Mouse (Mus musculus) forebrain, embryonic 13.5 days (tissue): ENCODE results near the gene Wasf1. TPM values are rescaled to one million over a fixed set of nuclear protein-coding genes. Genes with fewer than 3 reads are reported as not detected.

Experiments used
- ATAC-seq: fragments of 200-750 bp; cut with Nextera tagmentation; 2 replicates; pipeline ENCODE4 v1.8.0; 2017
- H3K27ac ChIP-seq: fragments of 300-500 bp; sonication (generic); 2 replicates; pipeline ENCODE4 v1.5.1; 2015; ENCODE audit warnings: inconsistent platforms, mild to moderate bottlenecking, moderate library complexity
- H3K27me3 ChIP-seq: fragments of 300-500 bp; sonication (generic); 2 replicates; pipeline ENCODE4 v1.6.1; 2015; ENCODE audit warnings: mild to moderate bottlenecking, inconsistent platforms
- H3K36me3 ChIP-seq: fragments of 300-500 bp; sonication (generic); 2 replicates; pipeline ENCODE4 v1.6.1; 2015; ENCODE audit warnings: mild to moderate bottlenecking, inconsistent platforms; ENCODE audit not compliant: poor library complexity, severe bottlenecking
- H3K4me1 ChIP-seq: fragments of 300-500 bp; sonication (generic); 2 replicates; pipeline ENCODE4 v1.6.1; 2015; ENCODE audit warnings: inconsistent platforms
- H3K4me2 ChIP-seq: fragments of 300-500 bp; sonication (generic); 2 replicates; pipeline ENCODE4 v1.6.1; 2015; ENCODE audit warnings: inconsistent platforms, mild to moderate bottlenecking, moderate library complexity
- H3K4me3 ChIP-seq: fragments of 300-500 bp; sonication (generic); 2 replicates; pipeline ENCODE4 v1.5.1; 2015; ENCODE audit warnings: mild to moderate bottlenecking, inconsistent platforms
- H3K9ac ChIP-seq: fragments of 300-500 bp; sonication (generic); 2 replicates; pipeline ENCODE4 v1.6.1; 2015; ENCODE audit warnings: mild to moderate bottlenecking, inconsistent platforms
- H3K9me3 ChIP-seq: fragments of 300-500 bp; sonication (generic); replicated peaks from 2 replicates; pipeline ENCODE4 v1.6.1; 2016; ENCODE audit warnings: inconsistent platforms
- WGBS: fragments of 180-500 bp; shearing (Covaris S2); methylation state at CpG from one replicate; pipeline ENCODE4 v1.1.7; 2015; 5-methylcytosine and 5-hydroxymethylcytosine counted together
- polyA plus RNA-seq: library from polyadenylated mRNA; unstranded; fragments of >200 nt; fragmentation: Nextera tagmentation; extraction: Ambion mirVana; gene quantifications from 2 replicates; pipeline ENCODE4 v1.2.1, GENCODE M21; 2015

Gene Wasf1
- polyA plus RNA-seq, result 61.5 and 65.6 TPM in 2 replicates

- Histone ChIP-seq H3K27me3 (no peaks in the 10 kb centered on the region), H3K4me3 (peak within 1 kb of the TSS; percentile 85), H3K4me2 (peak within 1 kb of the TSS; percentile 73), H3K9ac (peak within 1 kb of the TSS; percentile 97), H3K9me3 (no peaks in the 10 kb centered on the region), H3K4me1 (peaks cover 28% of the 10 kb centered on the region), H3K27ac (peak within 1 kb of the TSS; percentile 99), H3K36me3 (no peaks in the 10 kb centered on the region)
- under 1% methylated on average over 44 of the region's 44 CpGs for WGBS
- peak; percentile 97 for ATAC-seq
These were observed at the start of gene Wasf1, which contains the start of gene Cdc40 for GRCm38 (mm10) chr10:40882831-40883643. Wasf1 (plus strand) TSS chr10:40883475. Cdc40 (minus strand) TSS chr10:40883311.

GRCm38 (mm10) chr10:40840086-40840485 is 43.2 kb upstream of the Wasf1 start:
- H3K9me3 ChIP-seq, result no peaks in the 10 kb centered on the region
- no peaks in the 10 kb centered on the region for H3K27me3 ChIP-seq
- H3K4me3 ChIP-seq, result no peak overlapping the region
- no peak for ATAC-seq
- peaks cover 59% of the 10 kb centered on the region for H3K36me3 ChIP-seq
- WGBS, result 89% methylated on average over 5 of the region's 5 CpGs
- no peak overlapping the region for H3K27ac ChIP-seq
- H3K4me2 ChIP-seq, result no peak overlapping the region
- no peaks in the 10 kb centered on the region for H3K4me1 ChIP-seq
- no peak overlapping the region for H3K9ac ChIP-seq

- H3K4me1 ChIP-seq, result no peaks in the 10 kb centered on the region
- no peak overlapping the region for H3K4me3 ChIP-seq
- 81% methylated on average over 5 of the region's 5 CpGs for WGBS
- no peak overlapping the region for H3K9ac ChIP-seq
- H3K27ac ChIP-seq, result no peak overlapping the region
- no peaks in the 10 kb centered on the region for H3K27me3 ChIP-seq
- no peaks in the 10 kb centered on the region for H3K9me3 ChIP-seq
- H3K36me3 ChIP-seq, result peaks cover 65% of the 10 kb centered on the region
- no peak for ATAC-seq
- H3K4me2 ChIP-seq, result no peak overlapping the region
These were observed 39.4 kb upstream of the Wasf1 start for GRCm38 (mm10) chr10:40843841-40844240.

GRCm38 (mm10) chr10:40844546-40844945 is 38.7 kb upstream of the Wasf1 start:
- H3K9ac ChIP-seq, result no peak overlapping the region
- no peak overlapping the region for H3K4me2 ChIP-seq
- no peaks in the 10 kb centered on the region for H3K9me3 ChIP-seq
- 69% methylated on average over 10 of the region's 10 CpGs for WGBS
- H3K36me3 ChIP-seq, result peaks cover 69% of the 10 kb centered on the region
- H3K27ac ChIP-seq, result no peak overlapping the region
- no peak overlapping the region for H3K4me3 ChIP-seq
- H3K4me1 ChIP-seq, result peaks cover under 1% of the 10 kb centered on the region; the same call in 1 of the 2 replicates
- H3K27me3 ChIP-seq, result no peaks in the 10 kb centered on the region
- no peak for ATAC-seq

- H3K27ac ChIP-seq, result no peak overlapping the region
- peaks cover 8% of the 10 kb centered on the region for H3K4me1 ChIP-seq
- 90% methylated on average over 6 of the region's 6 CpGs for WGBS
- no peak overlapping the region for H3K9ac ChIP-seq
- H3K4me2 ChIP-seq, result no peak overlapping the region
- H3K9me3 ChIP-seq, result no peaks in the 10 kb centered on the region
- H3K27me3 ChIP-seq, result no peaks in the 10 kb centered on the region
- no peak overlapping the region for H3K4me3 ChIP-seq
- peaks cover 69% of the 10 kb centered on the region for H3K36me3 ChIP-seq
- ATAC-seq, result no peak
These were observed 37.6 kb upstream of the Wasf1 start for GRCm38 (mm10) chr10:40845626-40846025.

- Histone ChIP-seq H3K36me3 (peaks cover 53% of the 10 kb centered on the region), H3K4me1 (peaks cover 8% of the 10 kb centered on the region), H3K4me3 (no peak overlapping the region), H3K27me3 (no peaks in the 10 kb centered on the region), H3K9me3 (no peaks in the 10 kb centered on the region), H3K27ac (no peak overlapping the region), H3K4me2 (no peak overlapping the region), H3K9ac (no peak overlapping the region)
- WGBS, result 94% methylated on average over 10 of the region's 10 CpGs
- ATAC-seq, result no peak
These were observed 36.0 kb upstream of the Wasf1 start for GRCm38 (mm10) chr10:40847176-40847874.

- Histone ChIP-seq H3K4me3 (no peak overlapping the region), H3K9me3 (no peaks in the 10 kb centered on the region), H3K9ac (no peak overlapping the region), H3K4me1 (peaks cover 8% of the 10 kb centered on the region), H3K27me3 (no peaks in the 10 kb centered on the region), H3K27ac (no peak overlapping the region), H3K4me2 (no peak overlapping the region), H3K36me3 (peaks cover 30% of the 10 kb centered on the region)
- no peak for ATAC-seq
- WGBS, result 89% methylated on average over 2 of the region's 2 CpGs
These were observed 32.6 kb upstream of the Wasf1 start for GRCm38 (mm10) chr10:40850644-40851043.

- H3K36me3 ChIP-seq, result peaks cover 28% of the 10 kb centered on the region
- H3K27me3 ChIP-seq, result no peaks in the 10 kb centered on the region
- no peak overlapping the region for H3K9ac ChIP-seq
- no peaks in the 10 kb centered on the region for H3K9me3 ChIP-seq
- no peak for ATAC-seq
- no peak overlapping the region for H3K4me2 ChIP-seq
- H3K4me3 ChIP-seq, result no peak overlapping the region
- H3K27ac ChIP-seq, result no peak overlapping the region
- H3K4me1 ChIP-seq, result peaks cover 8% of the 10 kb centered on the region
These were observed 32.1 kb upstream of the Wasf1 start for GRCm38 (mm10) chr10:40851138-40851537.

GRCm38 (mm10) chr10:40855616-40856015 is 27.7 kb upstream of the Wasf1 start:
- Histone ChIP-seq H3K36me3 (no peaks in the 10 kb centered on the region), H3K27ac (no peak overlapping the region), H3K4me2 (no peak overlapping the region), H3K4me3 (no peak overlapping the region), H3K27me3 (no peaks in the 10 kb centered on the region), H3K9me3 (no peaks in the 10 kb centered on the region), H3K9ac (no peak overlapping the region), H3K4me1 (peaks cover 6% of the 10 kb centered on the region)
- 78% methylated on average over 2 of the region's 2 CpGs for WGBS
- no peak for ATAC-seq

- H3K27ac ChIP-seq, result no peak overlapping the region
- H3K9me3 ChIP-seq, result no peaks in the 10 kb centered on the region
- H3K4me1 ChIP-seq, result peaks cover 6% of the 10 kb centered on the region
- no peaks in the 10 kb centered on the region for H3K36me3 ChIP-seq
- 92% methylated on average over 7 of the region's 7 CpGs for WGBS
- H3K4me2 ChIP-seq, result no peak overlapping the region
- H3K27me3 ChIP-seq, result no peaks in the 10 kb centered on the region
- no peak overlapping the region for H3K4me3 ChIP-seq
- no peak overlapping the region for H3K9ac ChIP-seq
- no peak for ATAC-seq
These were observed 26.6 kb upstream of the Wasf1 start for GRCm38 (mm10) chr10:40856703-40857102.

GRCm38 (mm10) chr10:40857599-40857998 is 25.7 kb upstream of the Wasf1 start:
- no peak for ATAC-seq
- H3K27ac ChIP-seq, result no peak overlapping the region
- H3K36me3 ChIP-seq, result no peaks in the 10 kb centered on the region
- H3K27me3 ChIP-seq, result no peaks in the 10 kb centered on the region
- 63% methylated on average over 8 of the region's 8 CpGs for WGBS
- H3K4me2 ChIP-seq, result no peak overlapping the region
- H3K9ac ChIP-seq, result no peak overlapping the region
- H3K4me3 ChIP-seq, result no peak overlapping the region
- H3K4me1 ChIP-seq, result peaks cover 6% of the 10 kb centered on the region
- no peaks in the 10 kb centered on the region for H3K9me3 ChIP-seq

- no peaks in the 10 kb centered on the region for H3K4me1 ChIP-seq
- H3K9ac ChIP-seq, result no peak overlapping the region
- H3K27me3 ChIP-seq, result no peaks in the 10 kb centered on the region
- peaks cover 34% of the 10 kb centered on the region for H3K36me3 ChIP-seq
- peaks cover 5% of the 10 kb centered on the region; the same call in 1 of the 2 replicates for H3K9me3 ChIP-seq
- ATAC-seq, result no peak
- no peak overlapping the region for H3K4me2 ChIP-seq
- no peak overlapping the region for H3K27ac ChIP-seq
- WGBS, result 96% methylated on average over 2 of the region's 2 CpGs
- H3K4me3 ChIP-seq, result no peak overlapping the region
These were observed 15.2 kb upstream of the Wasf1 start for GRCm38 (mm10) chr10:40868081-40868480.
